Mouse (Mus musculus) stomach, embryonic 16.5 days (tissue): Measurements from ENCODE around the gene Ssna1. TPM values are rescaled to one million over a fixed set of nuclear protein-coding genes. Genes with fewer than 3 reads are reported as not detected.

Experiments used
- ATAC-seq: fragments of 200-750 bp; cut with Nextera tagmentation; 2 replicates; pipeline ENCODE4 v1.8.0; 2017; ENCODE audit warnings: moderate number of reproducible peaks, moderate TSS enrichment; ENCODE audit not compliant: insufficient read depth, low FRiP score
- H3K27ac ChIP-seq: fragments of 300-500 bp; sonication (generic); 2 replicates; pipeline ENCODE4 v1.5.1; 2014; ENCODE audit warnings: low read length
- H3K27me3 ChIP-seq: fragments of 300-500 bp; sonication (generic); 2 replicates; pipeline ENCODE4 v1.6.1; 2014; ENCODE audit warnings: low read length, control low read depth, mixed read lengths; ENCODE audit not compliant: control insufficient read depth, insufficient read depth
- H3K36me3 ChIP-seq: fragments of 300-500 bp; sonication (generic); 2 replicates; pipeline ENCODE4 v1.6.1; 2014; ENCODE audit warnings: low read length; ENCODE audit not compliant: control insufficient read depth, insufficient read depth
- H3K4me1 ChIP-seq: fragments of 300-500 bp; sonication (generic); 2 replicates; pipeline ENCODE4 v1.6.1; 2014; ENCODE audit warnings: low read length, control low read depth, mixed read lengths; ENCODE audit not compliant: control insufficient read depth, insufficient read depth
- H3K4me2 ChIP-seq: fragments of 300-500 bp; sonication (generic); 2 replicates; pipeline ENCODE4 v1.6.1; 2014; ENCODE audit warnings: low read depth, low read length, mixed read lengths
- H3K4me3 ChIP-seq: fragments of 300-500 bp; sonication (generic); replicated peaks from 2 replicates; pipeline ENCODE4 v1.5.1; 2014; ENCODE audit warnings: mild to moderate bottlenecking, low read length
- H3K9ac ChIP-seq: fragments of 300-500 bp; sonication (generic); 2 replicates; pipeline ENCODE4 v1.6.1; 2014; ENCODE audit warnings: low read length
- H3K9me3 ChIP-seq: fragments of 300-500 bp; sonication (generic); replicated peaks from 2 replicates; pipeline ENCODE4 v1.6.1; 2016; ENCODE audit warnings: low read length, control low read depth; ENCODE audit not compliant: control insufficient read depth
- WGBS: fragments of 180-500 bp; shearing (Covaris S2); extraction: QIAGEN DNeasy Blood & Tissue Kit; methylation state at CpG from one replicate; pipeline ENCODE4 v1.1.7; 2014; 5-methylcytosine and 5-hydroxymethylcytosine counted together
- polyA plus RNA-seq: library from polyadenylated mRNA; unstranded; fragments of >200 nt; fragmentation: Nextera tagmentation; extraction: Ambion mirVana; gene quantifications from 2 replicates; pipeline ENCODE4 v1.2.1, GENCODE M21; 2015

Gene Ssna1
- polyA plus RNA-seq: 199 TPM in 2 replicates

DNA sequence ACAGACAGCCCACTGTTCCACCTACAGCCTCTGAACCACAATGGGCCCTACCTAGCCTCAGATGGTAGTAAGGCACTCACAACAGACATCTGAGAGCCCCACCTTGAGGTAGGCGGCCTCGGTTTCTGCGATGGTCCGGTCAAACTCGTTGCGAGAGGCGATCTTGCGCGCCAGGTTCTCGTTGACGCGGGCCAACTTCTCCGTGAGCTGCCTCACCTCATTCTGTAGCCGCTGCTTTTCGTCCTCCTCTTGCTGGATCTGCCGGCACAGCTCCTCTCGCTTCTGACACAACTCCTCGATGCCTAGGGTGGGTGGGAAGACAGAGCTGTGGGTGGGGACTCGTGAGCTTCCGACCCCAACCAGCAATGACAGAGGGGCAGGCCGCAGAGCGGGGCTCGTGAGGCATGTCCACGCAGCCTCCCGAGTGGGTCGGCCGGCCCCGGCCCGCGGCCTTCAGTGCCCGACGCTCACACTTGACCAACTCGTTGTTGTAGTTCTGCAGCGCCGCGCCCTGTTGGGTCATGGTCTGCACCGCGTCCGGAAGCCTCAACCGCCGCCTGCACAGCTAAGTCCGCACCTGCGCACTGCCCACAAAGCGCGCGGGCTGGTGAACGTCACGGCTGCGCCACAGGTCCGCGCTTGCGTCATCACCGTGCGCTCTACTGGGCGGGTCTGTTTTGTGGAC is at the start of gene Ssna1, which contains the start of gene Anapc2:
Gene Ssna1, minus strand, starts transcription at position 612 of the 685 bp plus-strand sequence.
Gene Anapc2, plus strand, starts transcription at position 652 of the 685 bp plus-strand sequence.
- peak within 1 kb of the TSS; percentile 93 for H3K4me3 ChIP-seq
- peak within 1 kb of the TSS; percentile 94 for H3K27ac ChIP-seq
- H3K9me3 ChIP-seq: no peaks in the 10 kb centered on the region
- peaks cover 34% of the 10 kb centered on the region for H3K4me1 ChIP-seq
- under 1% methylated on average over 55 of the region's 55 CpGs for WGBS
- peak; percentile 97 for ATAC-seq
- H3K9ac ChIP-seq: peak within 1 kb of the TSS; percentile 94
- no peaks in the 10 kb centered on the region for H3K27me3 ChIP-seq
- H3K4me2 ChIP-seq: peak within 1 kb of the TSS; percentile 94
- H3K36me3 ChIP-seq: peaks cover 31% of the 10 kb centered on the region

GRCm38 (mm10) chr2:25320084-25320483 is 47.8 kb upstream of the Ssna1 start:
- Histone ChIP-seq H3K9ac (no peak overlapping the region), H3K36me3 (no peaks in the 10 kb centered on the region), H3K9me3 (no peaks in the 10 kb centered on the region), H3K4me3 (no peak overlapping the region), H3K4me1 (peaks cover 3% of the 10 kb centered on the region; the same call in 1 of the 2 replicates), H3K27me3 (peaks cover 27% of the 10 kb centered on the region), H3K27ac (no peak overlapping the region), H3K4me2 (no peak overlapping the region)
- ATAC-seq: no peak
- 41% methylated on average over 2 of the region's 2 CpGs for WGBS

GRCm38 (mm10) chr2:25318971-25319773 is 46.9 kb upstream of the Ssna1 start, which contains the start of gene Grin1:
Gene Grin1 (minus strand): TSS chr2:25319187.
- Histone ChIP-seq H3K27ac (no peak within 1 kb of the TSS), H3K36me3 (no peaks in the 10 kb centered on the region), H3K4me1 (peaks cover 3% of the 10 kb centered on the region; the same call in 1 of the 2 replicates), H3K9me3 (no peaks in the 10 kb centered on the region), H3K9ac (no peak within 1 kb of the TSS), H3K4me3 (peak within 1 kb of the TSS; percentile 32), H3K27me3 (peaks cover 27% of the 10 kb centered on the region), H3K4me2 (peak within 1 kb of the TSS; percentile 52)
- ATAC-seq: peak; percentile 53; the same call in 1 of the 2 replicates
- WGBS: 9% methylated on average over 58 of the region's 58 CpGs

DNA sequence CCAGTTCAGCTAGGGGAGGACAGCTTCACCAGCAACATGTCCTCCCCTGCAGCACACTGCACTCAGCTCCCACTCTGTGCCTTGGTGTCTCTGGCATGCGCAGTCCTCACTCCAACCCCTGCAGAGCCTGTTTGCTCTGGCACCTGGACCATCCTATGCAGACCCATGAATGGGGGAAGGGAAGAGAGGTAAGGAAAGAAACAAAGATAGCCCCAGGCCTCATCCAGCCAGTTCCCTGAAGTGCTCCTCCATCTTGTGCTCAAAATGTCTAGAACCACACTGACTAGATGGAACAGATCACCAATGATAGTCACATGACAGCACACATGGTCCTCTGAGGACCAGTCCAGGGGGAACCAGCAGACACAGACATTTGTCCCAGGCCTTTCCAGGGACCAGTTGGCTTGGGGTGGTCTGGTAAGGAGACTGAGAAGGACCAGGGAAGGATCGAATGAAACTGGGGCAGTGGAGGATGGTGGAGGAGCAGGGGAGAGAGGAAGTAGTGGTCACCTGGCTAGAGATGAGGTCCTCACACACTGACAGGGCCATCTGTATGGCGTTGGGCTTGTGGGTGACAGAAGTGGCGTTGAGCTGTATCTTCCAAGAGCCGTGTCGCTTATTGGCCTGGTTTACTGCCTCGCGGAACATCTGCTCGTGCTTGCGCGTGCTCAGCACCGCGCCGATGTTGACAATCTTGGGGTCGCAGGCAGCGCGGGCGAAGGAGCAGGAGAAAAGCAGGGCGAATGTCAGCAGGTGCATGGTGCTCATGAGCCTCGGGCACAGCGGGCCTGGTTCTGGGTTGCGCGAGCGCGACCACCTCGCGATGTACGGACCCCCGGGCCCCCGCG is 46.1 kb upstream of the Ssna1 start:
- ATAC-seq: no peak
- 5% methylated on average over 31 of the region's 31 CpGs for WGBS
- H3K27me3 ChIP-seq: peaks cover 29% of the 10 kb centered on the region

DNA sequence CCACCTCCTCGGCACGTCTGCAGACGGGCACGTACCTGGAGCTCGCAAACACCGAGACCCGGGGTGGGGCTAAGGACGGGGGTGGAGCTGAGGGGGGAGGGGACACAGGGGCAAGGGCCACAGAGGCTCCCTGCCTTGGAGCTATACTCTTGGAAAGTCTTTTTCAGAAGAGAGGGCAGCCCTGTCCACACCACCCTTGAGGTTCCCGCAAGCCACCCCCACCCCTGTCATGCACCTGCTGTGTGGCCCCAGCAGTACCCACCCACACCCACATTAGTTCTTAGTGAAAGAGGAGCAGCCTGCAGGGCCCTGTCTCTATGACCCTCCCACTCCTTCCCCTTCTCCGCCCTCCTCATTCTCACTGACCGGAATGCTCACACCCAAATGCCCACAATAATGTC is 39.3 kb upstream of the Ssna1 start:
- Histone ChIP-seq H3K4me2 (peak overlapping the region; percentile 45), H3K4me1 (no peaks in the 10 kb centered on the region), H3K9me3 (no peaks in the 10 kb centered on the region), H3K36me3 (no peaks in the 10 kb centered on the region), H3K4me3 (peak overlapping the region; percentile 2; the same call in 1 of the 2 replicates), H3K9ac (no peak overlapping the region), H3K27me3 (peaks cover 38% of the 10 kb centered on the region), H3K27ac (no peak overlapping the region)
- 6% methylated on average over 11 of the region's 11 CpGs for WGBS
- ATAC-seq: peak; percentile 59; the same call in 1 of the 2 replicates

More for the DNA sequence above, 46.1 kb upstream of the Ssna1 start:
- no peaks in the 10 kb centered on the region for H3K36me3 ChIP-seq
- H3K27ac ChIP-seq: no peak overlapping the region
- H3K4me3 ChIP-seq: peak overlapping the region; percentile 32
- H3K9me3 ChIP-seq: no peaks in the 10 kb centered on the region
- no peak overlapping the region for H3K9ac ChIP-seq
- H3K4me2 ChIP-seq: peak overlapping the region; percentile 52
- H3K4me1 ChIP-seq: peaks cover 3% of the 10 kb centered on the region; the same call in 1 of the 2 replicates

GRCm38 (mm10) chr2:25310969-25311368 is 38.7 kb upstream of the Ssna1 start:
- H3K27me3 ChIP-seq: peaks cover 42% of the 10 kb centered on the region
- no peak for ATAC-seq

DNA sequence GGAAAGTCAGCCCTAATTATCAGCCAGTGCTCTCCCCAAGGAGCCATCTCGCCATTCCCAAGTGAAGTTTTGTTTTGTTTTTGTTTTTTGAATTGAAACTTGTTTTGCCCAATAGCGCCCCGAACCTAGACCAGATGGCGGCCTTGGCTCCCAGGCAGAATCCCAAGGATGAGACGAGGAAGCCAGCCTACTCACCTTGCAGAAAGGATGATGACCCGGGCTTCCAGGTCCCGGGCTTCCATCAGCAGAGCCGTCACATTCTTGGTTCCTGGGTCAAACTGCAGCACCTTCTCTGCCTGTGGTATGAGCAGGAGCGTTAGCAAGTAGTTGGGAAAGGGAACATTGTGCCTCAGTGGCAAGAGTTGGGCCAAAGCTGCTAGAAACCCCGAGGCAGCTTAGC is 37.9 kb upstream of the Ssna1 start:
- no peaks in the 10 kb centered on the region for H3K36me3 ChIP-seq
- H3K4me1 ChIP-seq: no peaks in the 10 kb centered on the region
- WGBS: 53% methylated on average over 10 of the region's 10 CpGs
- no peak for ATAC-seq
- peaks cover 49% of the 10 kb centered on the region for H3K27me3 ChIP-seq
- H3K4me3 ChIP-seq: no peak overlapping the region
- no peaks in the 10 kb centered on the region for H3K9me3 ChIP-seq
- no peak overlapping the region for H3K4me2 ChIP-seq
- H3K9ac ChIP-seq: no peak overlapping the region
- H3K27ac ChIP-seq: no peak overlapping the region

More at GRCm38 (mm10) chr2:25310969-25311368, 38.7 kb upstream of the Ssna1 start:
- H3K4me3 ChIP-seq: peak overlapping the region; percentile 2
- no peaks in the 10 kb centered on the region for H3K36me3 ChIP-seq
- under 1% methylated on average over 22 of the region's 22 CpGs for WGBS
- H3K9ac ChIP-seq: 0 out of 2 replicates have a peak overlapping the region, but pooled peaks have one; percentile 4
- no peaks in the 10 kb centered on the region for H3K4me1 ChIP-seq
- no peak overlapping the region for H3K27ac ChIP-seq
- H3K9me3 ChIP-seq: no peaks in the 10 kb centered on the region
- H3K4me2 ChIP-seq: peak overlapping the region; percentile 45

- Histone ChIP-seq H3K27me3 (peaks cover 23% of the 10 kb centered on the region), H3K27ac (no peak overlapping the region), H3K36me3 (no peaks in the 10 kb centered on the region), H3K9me3 (no peaks in the 10 kb centered on the region), H3K9ac (peak overlapping the region; percentile 49; the same call in 1 of the 2 replicates), H3K4me1 (0 out of 2 replicates have a peak, but pooled peaks cover 2% of the 10 kb centered on the region), H3K4me3 (peak overlapping the region; percentile 52), H3K4me2 (peak overlapping the region; percentile 67)
- no peak for ATAC-seq
- WGBS: 50% methylated on average over 14 of the region's 14 CpGs
Observed at GRCm38 (mm10) chr2:25305587-25306359, 33.5 kb upstream of the Ssna1 start.
